Mouse (Mus musculus) kidney, adult 18-20 months (tissue): ENCODE results near the gene Actl10.

Experiments
- DNase-seq: peaks from one replicate; pipeline ENCODE4 v3.0.0; 2021

The Actl10 gene

GRCm38 (mm10) chr2:154551476-154551875 lies at the start of gene Actl10:
Gene Actl10 (plus strand): TSS chr2:154551776.
- no peak for DNase-seq

- no peak for DNase-seq
Observed at GRCm38 (mm10) chr2:154507076-154507475, 44.5 kb upstream of the Actl10 start.

- DNase-seq = peak; percentile 50
Observed at GRCm38 (mm10) chr2:154507566-154508283, 43.9 kb upstream of the Actl10 start.

GRCm38 (mm10) chr2:154508450-154508849 lies 43.1 kb upstream of the Actl10 start:
- DNase-seq = no peak

GRCm38 (mm10) chr2:154510141-154510540 lies 41.4 kb upstream of the Actl10 start:
- no peak for DNase-seq

GRCm38 (mm10) chr2:154516944-154517343 lies 34.6 kb upstream of the Actl10 start:
- DNase-seq = no peak

GRCm38 (mm10) chr2:154517424-154517823 lies 34.2 kb upstream of the Actl10 start:
- DNase-seq = no peak

GRCm38 (mm10) chr2:154521449-154521848 lies 30.1 kb upstream of the Actl10 start:
- DNase-seq = no peak

GRCm38 (mm10) chr2:154522334-154522733 lies 29.2 kb upstream of the Actl10 start:
- no peak for DNase-seq

GRCm38 (mm10) chr2:154525285-154525684 lies 26.3 kb upstream of the Actl10 start:
- no peak for DNase-seq

GRCm38 (mm10) chr2:154526531-154526930 lies 25.0 kb upstream of the Actl10 start:
- no peak for DNase-seq

GRCm38 (mm10) chr2:154532888-154533287 lies 18.7 kb upstream of the Actl10 start:
- DNase-seq = no peak

- no peak for DNase-seq
Observed at GRCm38 (mm10) chr2:154534704-154535270, 16.8 kb upstream of the Actl10 start.

GRCm38 (mm10) chr2:154538310-154538709 lies 13.3 kb upstream of the Actl10 start:
- no peak for DNase-seq

GRCm38 (mm10) chr2:154538710-154539109 lies 12.9 kb upstream of the Actl10 start:
- no peak for DNase-seq

- peak; percentile 23 for DNase-seq
Observed at GRCm38 (mm10) chr2:154539720-154540119, 11.9 kb upstream of the Actl10 start.

GRCm38 (mm10) chr2:154541630-154542029 lies 9.9 kb upstream of the Actl10 start:
- no peak for DNase-seq

- DNase-seq = no peak
Observed at GRCm38 (mm10) chr2:154543567-154544347, 7.8 kb upstream of the Actl10 start.

- no peak for DNase-seq
Observed at GRCm38 (mm10) chr2:154546711-154547110, 4.9 kb upstream of the Actl10 start, which contains the start of gene 1700003F12Rik. Gene 1700003F12Rik (plus strand): TSS chr2:154547085.

- no peak for DNase-seq
Observed at GRCm38 (mm10) chr2:154548688-154549087, 2.9 kb upstream of the Actl10 start.

GRCm38 (mm10) chr2:154549127-154549885 lies 2.3 kb upstream of the Actl10 start:
- peak; percentile 64 for DNase-seq

GRCm38 (mm10) chr2:154549886-154550189 lies 1.7 kb upstream of the Actl10 start:
- DNase-seq = no peak

GRCm38 (mm10) chr2:154550937-154551336 lies 639 bp upstream of the Actl10 start:
- no peak for DNase-seq
